Mouse (Mus musculus): ENCODE data around the gene Mchr1.

DNA sequence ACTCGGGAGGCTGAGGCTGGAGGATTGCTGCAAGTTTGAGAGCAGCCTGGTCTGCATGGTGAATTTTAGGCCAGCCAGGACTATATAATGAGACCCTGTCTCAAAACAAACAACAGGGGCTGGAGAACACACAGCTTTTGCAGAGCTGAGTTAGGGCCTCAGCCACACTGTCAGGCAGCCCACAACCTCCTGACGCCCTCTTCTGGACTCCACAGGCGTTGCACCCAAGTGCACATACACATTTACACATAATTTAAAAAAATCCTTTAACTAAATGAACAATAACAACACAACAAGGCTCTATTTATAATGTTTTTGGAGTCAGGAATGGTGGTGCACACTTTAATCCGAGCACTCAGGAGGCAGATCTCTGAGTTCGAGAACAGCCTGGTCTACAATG lies 36.9 kb upstream of the Mchr1 start:
- TF ChIP-seq POLR2A (IDR thresholded peaks at IDR 0.05; ENCODE audit: borderline replicate concordance, low read depth, low read length) = no peak
- TF ChIP-seq CTCF (IDR thresholded peaks at IDR 0.05; ENCODE audit: low read depth, low read length) = no peak

Data from bone marrow macrophage, adult 2 months (primary cell).